Mouse (Mus musculus) frontal cortex, postnatal 14 days (tissue): ENCODE results near the gene Ncapg2.

Experiments
- DNase-seq, 2 experiments: peaks; one replicate each; pipeline ENCODE4 v3.0.0; 2022; ENCODE audit warnings: low spot score in 2 of 2

Ncapg2 gene

GRCm38 (mm10) chr12:116442184-116442583, 37.0 kb downstream of the Ncapg2 start:
- no peak for DNase-seq

- no peak for DNase-seq
Observed at GRCm38 (mm10) chr12:116449536-116449935, 44.3 kb downstream of the Ncapg2 start.

- DNase-seq: no peak
Observed at GRCm38 (mm10) chr12:116460379-116461065, 55.3 kb downstream of the Ncapg2 start.

- no peak for DNase-seq
Observed at GRCm38 (mm10) chr12:116467030-116467429, 61.8 kb downstream of the Ncapg2 start.

GRCm38 (mm10) chr12:116468348-116468747, 63.1 kb downstream of the Ncapg2 start:
- no peak for DNase-seq

GRCm38 (mm10) chr12:116469096-116469495, 63.9 kb downstream of the Ncapg2 start:
- DNase-seq: no peak

DNA sequence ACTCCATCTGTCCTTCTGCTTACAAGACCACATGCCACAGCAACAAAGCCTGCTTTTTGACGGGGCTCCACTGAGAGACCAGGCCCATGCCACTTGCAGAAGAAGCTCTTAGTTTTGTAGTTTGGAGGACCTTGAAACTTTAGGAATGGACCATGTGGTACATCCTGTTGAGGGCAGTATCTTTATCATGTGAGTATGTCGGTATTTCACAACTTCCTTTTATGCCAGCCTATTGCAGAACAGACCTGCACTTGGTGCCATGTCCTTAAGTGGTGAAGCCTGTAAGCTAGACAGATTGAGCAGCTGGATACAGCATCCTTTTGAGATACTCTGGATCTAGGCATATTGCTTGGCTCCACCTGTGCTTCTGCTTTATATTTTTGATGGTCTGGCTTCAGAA, 68.1 kb downstream of the Ncapg2 start:
- DNase-seq: no peak

DNA sequence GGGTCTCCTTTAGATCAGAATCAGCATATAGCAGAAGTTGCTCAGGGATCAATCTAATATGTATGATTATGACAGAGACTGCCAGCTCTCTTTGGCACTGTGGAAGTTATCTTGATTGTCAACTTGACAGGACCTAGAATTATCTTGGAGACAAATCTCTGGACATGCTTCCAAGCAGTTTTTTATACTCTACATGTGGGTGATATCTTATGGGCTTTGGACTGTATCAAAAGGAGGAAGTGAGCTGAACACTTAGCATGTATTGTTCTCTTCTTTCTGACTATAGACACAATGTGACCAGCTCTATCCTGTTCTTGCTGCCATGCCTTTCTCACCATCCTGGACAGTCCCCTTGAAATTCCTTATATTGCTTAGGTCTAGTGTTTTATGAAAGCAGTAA, 68.6 kb downstream of the Ncapg2 start:
- no peak for DNase-seq

GRCm38 (mm10) chr12:116474676-116475075, 69.5 kb downstream of the Ncapg2 start:
- no peak for DNase-seq

DNA sequence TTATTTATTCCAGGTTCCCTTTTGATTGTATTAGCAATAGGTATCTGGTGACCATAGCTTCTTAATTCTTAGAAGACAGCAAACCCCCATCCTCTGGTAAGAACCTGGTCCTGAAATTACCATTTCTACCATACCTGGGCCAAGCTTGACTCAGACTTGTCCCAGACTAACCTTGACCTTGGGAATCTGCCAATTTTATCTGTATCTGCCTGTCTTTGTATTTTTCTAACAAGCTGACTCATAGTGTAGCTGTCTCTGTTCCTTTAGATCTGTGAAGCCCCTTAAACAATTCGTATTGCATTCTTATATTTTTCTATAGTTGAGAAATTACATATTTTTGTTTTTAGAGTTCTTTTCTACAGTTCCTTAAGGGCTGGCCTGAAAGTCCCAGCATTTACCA, 73.6 kb downstream of the Ncapg2 start:
- DNase-seq: no peak

GRCm38 (mm10) chr12:116481921-116482320, 76.7 kb downstream of the Ncapg2 start:
- DNase-seq: no peak

GRCm38 (mm10) chr12:116483581-116483980, 78.4 kb downstream of the Ncapg2 start:
- no peak for DNase-seq

DNA sequence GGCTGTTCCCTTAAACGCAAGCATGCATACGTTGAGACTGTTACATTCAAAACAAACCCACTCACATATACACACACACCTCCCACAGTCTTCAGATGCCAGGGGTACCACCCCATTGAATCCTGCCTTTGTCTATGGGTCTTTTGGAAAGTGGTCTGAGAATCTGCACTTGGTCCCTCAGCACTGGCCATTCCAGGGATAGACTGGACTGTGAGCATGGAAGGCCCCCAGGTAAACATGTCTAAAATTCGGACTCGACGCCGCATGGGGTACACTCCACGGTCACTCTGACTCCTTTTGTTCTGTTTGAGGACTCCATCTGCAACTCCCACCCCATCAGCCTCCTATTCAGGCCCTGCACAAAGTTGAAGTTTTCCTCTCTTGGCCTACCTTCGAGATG, 79.8 kb downstream of the Ncapg2 start:
- no peak for DNase-seq

DNA sequence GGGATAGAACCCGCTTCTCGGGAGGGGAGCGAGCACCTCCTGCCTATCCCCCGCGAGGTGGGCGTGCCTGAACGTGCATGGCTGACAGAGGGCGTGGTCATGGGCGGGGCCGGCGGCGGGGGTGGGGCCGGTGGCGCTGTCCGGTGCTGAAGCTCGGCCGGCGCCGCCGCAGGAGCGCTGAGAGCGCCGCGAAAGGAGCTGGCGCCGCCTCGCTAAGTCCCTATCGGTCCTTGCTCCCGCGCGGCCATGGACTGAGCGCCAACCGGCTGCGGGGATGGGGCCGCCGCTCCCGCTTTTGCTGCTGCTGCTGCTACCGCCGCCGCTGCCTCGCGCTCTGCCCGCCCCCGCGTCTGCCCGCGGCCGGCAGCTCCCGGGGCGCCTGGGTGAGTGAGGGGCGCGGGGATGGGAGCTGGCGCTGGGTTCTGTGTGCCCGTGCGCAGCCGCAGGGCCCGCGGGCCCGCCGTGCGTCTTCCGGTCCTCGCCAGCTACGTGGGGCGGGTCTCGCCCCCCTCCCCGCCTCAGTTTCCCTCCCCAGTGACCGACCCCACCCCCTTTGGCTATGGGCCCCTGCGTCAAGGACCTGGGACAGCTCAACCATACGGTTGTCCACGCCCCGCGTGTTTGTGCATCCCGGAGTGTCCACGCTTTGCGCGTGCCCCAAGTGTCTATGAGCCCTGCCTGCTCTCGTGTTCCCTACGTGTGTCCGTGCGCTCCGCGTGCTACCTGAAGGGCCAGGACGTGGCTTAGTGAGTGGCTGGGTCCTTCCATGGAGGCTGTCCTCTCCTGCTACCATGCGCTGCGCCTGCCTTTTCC, 80.6 kb downstream of the Ncapg2 start, which contains the start of gene Ptprn2:
Ptprn2 (plus strand) TSS at position 130 of the 813 bp plus-strand sequence.
- DNase-seq: peak; percentile 48 to 61

DNA sequence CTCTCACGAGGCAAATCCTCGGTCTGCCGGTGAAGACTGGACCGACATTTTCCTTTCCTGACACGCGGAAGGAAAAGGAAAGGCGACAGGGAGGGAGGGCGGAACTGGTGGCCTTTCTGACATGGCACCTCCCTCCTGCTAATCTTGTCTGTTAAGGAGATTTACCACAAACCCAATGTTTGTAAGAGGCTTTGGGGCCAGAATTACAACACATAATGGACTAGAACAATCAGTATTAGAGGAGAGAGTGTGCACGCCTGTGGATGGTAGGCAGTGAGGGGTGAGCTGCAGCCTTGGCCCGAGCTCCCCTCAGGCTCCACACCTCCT, 81.2 kb downstream of the Ncapg2 start:
- DNase-seq: no peak

- peak; percentile 25 to 46 for DNase-seq
Observed at GRCm38 (mm10) chr12:116488836-116489235, 83.6 kb downstream of the Ncapg2 start.

DNA sequence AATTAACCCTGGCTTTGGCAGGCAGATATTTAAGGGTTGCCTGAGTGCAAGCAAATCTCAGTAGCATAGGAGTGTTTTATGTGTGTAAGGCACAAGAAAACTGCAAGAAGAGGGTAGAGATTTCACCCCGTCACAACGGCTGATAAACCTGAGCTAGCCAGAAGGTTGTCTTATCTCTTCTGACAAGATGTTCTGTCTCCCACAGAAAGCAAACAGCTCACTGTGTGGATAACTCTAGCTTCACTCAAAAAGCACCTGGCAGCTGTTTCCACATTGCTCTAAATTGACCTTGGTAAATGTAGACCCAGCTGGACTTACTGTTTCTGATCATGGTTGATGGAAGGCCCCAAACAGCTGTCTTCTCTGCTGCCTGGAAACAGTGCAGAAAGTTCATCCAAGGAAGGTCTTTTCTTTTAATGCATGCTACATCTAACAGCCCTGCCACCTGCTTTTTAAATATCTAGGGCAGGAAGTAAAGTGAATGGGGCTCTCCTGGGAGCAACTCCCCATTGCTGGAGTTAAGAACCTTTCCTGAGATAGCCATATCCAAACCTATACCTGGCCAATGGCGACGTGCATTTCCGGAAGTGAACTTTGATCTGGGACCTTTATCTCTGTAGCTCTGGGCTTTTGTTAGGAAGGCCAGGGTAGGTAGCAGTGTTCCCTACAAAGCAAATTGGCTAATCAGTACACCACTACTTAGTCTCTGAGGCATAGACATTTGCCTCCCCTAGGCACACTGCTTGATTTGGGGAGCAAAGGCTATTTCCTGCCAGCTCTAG, 85.6 kb downstream of the Ncapg2 start:
- DNase-seq: no peak

GRCm38 (mm10) chr12:116498666-116499065, 93.5 kb downstream of the Ncapg2 start:
- DNase-seq: no peak

GRCm38 (mm10) chr12:116500652-116501051, 95.5 kb downstream of the Ncapg2 start:
- no peak for DNase-seq

GRCm38 (mm10) chr12:116512482-116512881, 107.3 kb downstream of the Ncapg2 start:
- no peak for DNase-seq
